Mouse (Mus musculus): ENCODE results near the gene Ptrh2. TPM values are rescaled to one million over a fixed set of nuclear protein-coding genes. Genes with fewer than 3 reads are reported as not detected.

Ptrh2 gene
- total RNA-seq, 1 experiment: 16.6 TPM

- no peak overlapping the region for H3K27ac ChIP-seq (ENCODE audit: insufficient read depth, low read depth, low read length, poor library complexity, severe bottlenecking)
- no peak overlapping the region for H3K4me3 ChIP-seq (ENCODE audit: insufficient read depth in 1 of 2, low read depth in 1 of 2, low read length in 2 of 2, poor library complexity in 1 of 2, severe bottlenecking in 1 of 2)
- TF ChIP-seq HCFC1 (IDR thresholded peaks at IDR 0.05; ENCODE audit: borderline replicate concordance, insufficient read depth, low read length): no peak
- TF ChIP-seq ZNF384 (IDR thresholded peaks at IDR 0.05; ENCODE audit: low read depth, low read length): no peak
- no peak for TF ChIP-seq MAFK (IDR thresholded peaks at IDR 0.05; ENCODE audit: insufficient read depth, low read depth, low read length)
- no peak for TF ChIP-seq ZC3H11A (IDR thresholded peaks at IDR 0.05; ENCODE audit: borderline replicate concordance, low read depth, low read length)
- TF ChIP-seq CHD2 (IDR thresholded peaks at IDR 0.05; ENCODE audit: low read depth, low read length): no peak
- H3K9ac ChIP-seq (ENCODE audit: insufficient read depth, low read depth, low read length, poor library complexity, severe bottlenecking): no peak overlapping the region
- in situ Hi-C loops (cut with MboI; ENCODE audit: low sequenced_read_pairs in 2 of 2, unreplicated experiment in 2 of 2): no loop called here
- H3K36me3 ChIP-seq (ENCODE audit: control insufficient read depth, insufficient read depth, low read length, poor library complexity, severe bottlenecking): no peaks in the 10 kb centered on the region
- no peaks in the 10 kb centered on the region for H3K4me1 ChIP-seq (ENCODE audit: control insufficient read depth in 2 of 2, insufficient read depth in 2 of 2, low read length in 2 of 2, poor library complexity in 1 of 2)
- no peak for DNase-seq (ENCODE audit: low read depth, low spot score)
- no peaks in the 10 kb centered on the region for H3K9me3 ChIP-seq (ENCODE audit: control insufficient read depth, insufficient read depth, low read depth, low read length)
These were observed 20.5 kb upstream of the Ptrh2 start for GRCm38 (mm10) chr11:86662986-86663895.

GRCm38 (mm10) chr11:86663977-86664376 lies 19.8 kb upstream of the Ptrh2 start:
- TF ChIP-seq ZNF384 (IDR thresholded peaks at IDR 0.05; ENCODE audit: low read depth, low read length) (no peak), CHD2 (IDR thresholded peaks at IDR 0.05; ENCODE audit: low read depth, low read length) (no peak), MAFK (IDR thresholded peaks at IDR 0.05; ENCODE audit: insufficient read depth, low read depth, low read length) (no peak), ZC3H11A (IDR thresholded peaks at IDR 0.05; ENCODE audit: borderline replicate concordance, low read depth, low read length) (no peak)
- Histone ChIP-seq H3K9me3 (ENCODE audit: control insufficient read depth, insufficient read depth, low read depth, low read length) (no peaks in the 10 kb centered on the region), H3K9ac (ENCODE audit: insufficient read depth, low read depth, low read length, poor library complexity, severe bottlenecking) (no peak overlapping the region), H3K36me3 (ENCODE audit: control insufficient read depth, insufficient read depth, low read length, poor library complexity, severe bottlenecking) (no peaks in the 10 kb centered on the region), H3K27ac (ENCODE audit: insufficient read depth, low read depth, low read length, poor library complexity, severe bottlenecking) (no peak overlapping the region), H3K4me3 (ENCODE audit: insufficient read depth in 1 of 2, low read depth in 1 of 2, low read length in 2 of 2, poor library complexity in 1 of 2, severe bottlenecking in 1 of 2) (no peak overlapping the region), H3K4me1 (ENCODE audit: control insufficient read depth in 2 of 2, insufficient read depth in 2 of 2, low read length in 2 of 2, poor library complexity in 1 of 2) (no peaks in the 10 kb centered on the region)
- DNase-seq (ENCODE audit: low read depth, low spot score): no peak
- in situ Hi-C loops (cut with MboI; ENCODE audit: low sequenced_read_pairs in 2 of 2, unreplicated experiment in 2 of 2): no loop called here

- no peak for DNase-seq (ENCODE audit: low read depth, low spot score)
- in situ Hi-C loops (cut with MboI; ENCODE audit: low sequenced_read_pairs in 2 of 2, unreplicated experiment in 2 of 2): no loop called here
- Histone ChIP-seq H3K9ac (ENCODE audit: insufficient read depth, low read depth, low read length, poor library complexity, severe bottlenecking) (no peak overlapping the region), H3K36me3 (ENCODE audit: control insufficient read depth, insufficient read depth, low read length, poor library complexity, severe bottlenecking) (no peaks in the 10 kb centered on the region), H3K4me1 (ENCODE audit: control insufficient read depth in 2 of 2, insufficient read depth in 2 of 2, low read length in 2 of 2, poor library complexity in 1 of 2) (no peaks in the 10 kb centered on the region), H3K4me3 (ENCODE audit: insufficient read depth in 1 of 2, low read depth in 1 of 2, low read length in 2 of 2, poor library complexity in 1 of 2, severe bottlenecking in 1 of 2) (no peak overlapping the region), H3K9me3 (ENCODE audit: control insufficient read depth, insufficient read depth, low read depth, low read length) (no peaks in the 10 kb centered on the region), H3K27ac (ENCODE audit: insufficient read depth, low read depth, low read length, poor library complexity, severe bottlenecking) (no peak overlapping the region)
- TF ChIP-seq MAFK (IDR thresholded peaks at IDR 0.05; ENCODE audit: insufficient read depth, low read depth, low read length): no peak
- TF ChIP-seq ZC3H11A (IDR thresholded peaks at IDR 0.05; ENCODE audit: borderline replicate concordance, low read depth, low read length): no peak
- no peak for TF ChIP-seq HCFC1 (IDR thresholded peaks at IDR 0.05; ENCODE audit: borderline replicate concordance, insufficient read depth, low read length)
- no peak for TF ChIP-seq CHD2 (IDR thresholded peaks at IDR 0.05; ENCODE audit: low read depth, low read length)
- TF ChIP-seq ZNF384 (IDR thresholded peaks at IDR 0.05; ENCODE audit: low read depth, low read length): no peak
These were observed 19.4 kb upstream of the Ptrh2 start for GRCm38 (mm10) chr11:86664406-86664805.

GRCm38 (mm10) chr11:86667553-86667952 lies 16.2 kb upstream of the Ptrh2 start:
- DNase-seq (ENCODE audit: low read depth, low spot score): no peak
- H3K27ac ChIP-seq (ENCODE audit: insufficient read depth, low read depth, low read length, poor library complexity, severe bottlenecking): no peak overlapping the region
- no peak overlapping the region for H3K4me3 ChIP-seq (ENCODE audit: insufficient read depth in 1 of 2, low read depth in 1 of 2, low read length in 2 of 2, poor library complexity in 1 of 2, severe bottlenecking in 1 of 2)
- no peaks in the 10 kb centered on the region for H3K36me3 ChIP-seq (ENCODE audit: control insufficient read depth, insufficient read depth, low read length, poor library complexity, severe bottlenecking)
- no peaks in the 10 kb centered on the region for H3K4me1 ChIP-seq (ENCODE audit: control insufficient read depth in 2 of 2, insufficient read depth in 2 of 2, low read length in 2 of 2, poor library complexity in 1 of 2)
- in situ Hi-C loops (cut with MboI; ENCODE audit: low sequenced_read_pairs in 2 of 2, unreplicated experiment in 2 of 2): no loop called here
- no peaks in the 10 kb centered on the region for H3K9me3 ChIP-seq (ENCODE audit: control insufficient read depth, insufficient read depth, low read depth, low read length)
- H3K9ac ChIP-seq (ENCODE audit: insufficient read depth, low read depth, low read length, poor library complexity, severe bottlenecking): no peak overlapping the region
- no peak for TF ChIP-seq ZNF384 (IDR thresholded peaks at IDR 0.05; ENCODE audit: low read depth, low read length)
- no peak for TF ChIP-seq CHD2 (IDR thresholded peaks at IDR 0.05; ENCODE audit: low read depth, low read length)
- TF ChIP-seq HCFC1 (IDR thresholded peaks at IDR 0.05; ENCODE audit: borderline replicate concordance, insufficient read depth, low read length): no peak
- no peak for TF ChIP-seq MAFK (IDR thresholded peaks at IDR 0.05; ENCODE audit: insufficient read depth, low read depth, low read length)
- TF ChIP-seq ZC3H11A (IDR thresholded peaks at IDR 0.05; ENCODE audit: borderline replicate concordance, low read depth, low read length): no peak

All from ES-E14 (cell line).